ENCODE assay signal across 8 mouse cellular contexts in genomic region chr5:102055130-102055641, GRCm38 (mm10). TPM values are rescaled to one million over a fixed set of nuclear protein-coding genes. Genes with fewer than 3 reads are reported as not detected.
DNase-seq lines count a peak whose midpoint lies in the region; ATAC-seq lines count a peak whose summit lies in the region.
"Had no signal": no experiment of that assay in that cellular context is flagged by ENCODE, and none has a peak within 500 bp of the region (broad histone marks: within the 10 kb centered on the region; RNA-seq: fewer than 3 reads in every experiment).

No protein-coding gene starts in this region.

- peaks cover 22% of the 10 kb centered on the region for H3K4me1 ChIP-seq in midbrain, embryonic 15.5 days
- H3K4me1 ChIP-seq in midbrain, embryonic 10.5 days: peaks cover 18% of the 10 kb centered on the region
- peaks cover 18% of the 10 kb centered on the region for H3K4me1 ChIP-seq in forebrain, embryonic 15.5 days

- WGBS in midbrain, embryonic 15.5 days: 45% methylated on average over 3 of the region's 3 CpGs
- 58% methylated on average over 3 of the region's 3 CpGs for WGBS in midbrain, embryonic 10.5 days
- 25% methylated on average over 3 of the region's 3 CpGs for WGBS in forebrain, embryonic 15.5 days

- no peak overlapping the region for H3K9ac ChIP-seq in midbrain, embryonic 15.5 days
- no peak overlapping the region for H3K9ac ChIP-seq in forebrain, embryonic 15.5 days (replicated peaks)
- H3K9ac ChIP-seq: heart, embryonic 15.5 days had no signal

- no peaks in the 10 kb centered on the region for H3K27me3 ChIP-seq in midbrain, embryonic 15.5 days (replicated peaks)
- H3K27me3 ChIP-seq in midbrain, embryonic 10.5 days (ENCODE audit: low read depth, poor library complexity, severe bottlenecking): no peaks in the 10 kb centered on the region
- no peaks in the 10 kb centered on the region for H3K27me3 ChIP-seq in forebrain, embryonic 15.5 days
- H3K27me3 ChIP-seq: heart, embryonic 15.5 days had no signal

- H3K36me3 ChIP-seq in midbrain, embryonic 15.5 days (replicated peaks): no peaks in the 10 kb centered on the region
- H3K36me3 ChIP-seq in midbrain, embryonic 10.5 days: peaks cover 57% of the 10 kb centered on the region
- H3K36me3 ChIP-seq in forebrain, embryonic 15.5 days: no peaks in the 10 kb centered on the region
- H3K36me3 ChIP-seq: heart, embryonic 15.5 days had no signal

- H3K27ac ChIP-seq in midbrain, embryonic 15.5 days: no peak overlapping the region
- no peak overlapping the region for H3K27ac ChIP-seq in midbrain, embryonic 10.5 days (replicated peaks)
- H3K27ac ChIP-seq in forebrain, embryonic 15.5 days (replicated peaks): no peak overlapping the region
- H3K27ac ChIP-seq: heart, embryonic 15.5 days had no signal

- H3K4me3 ChIP-seq in midbrain, embryonic 15.5 days: no peak overlapping the region
- no peak overlapping the region for H3K4me3 ChIP-seq in midbrain, embryonic 10.5 days
- H3K4me3 ChIP-seq in forebrain, embryonic 15.5 days: no peak overlapping the region
- H3K4me3 ChIP-seq: heart, embryonic 15.5 days had no signal

- ATAC-seq in midbrain, embryonic 15.5 days (replicated peaks): peak; percentile 35; the same call in 1 of the 2 replicates
- peak; percentile 46; the same call in 1 of the 2 replicates for ATAC-seq in forebrain, embryonic 15.5 days (replicated peaks)

- no peak overlapping the region for H3K4me2 ChIP-seq in midbrain, embryonic 15.5 days
- H3K4me2 ChIP-seq in forebrain, embryonic 15.5 days (replicated peaks): no peak overlapping the region
- H3K4me2 ChIP-seq: heart, embryonic 15.5 days had no signal

- no peak for DNase-seq in midbrain, embryonic 10.5 days (ENCODE audit: low spot score)
- peak; percentile 52 for DNase-seq in kidney, postnatal 14 days
- peak; percentile 13 for DNase-seq in yolk sac, embryonic 10.5 days (ENCODE audit: low spot score)
- no peak for DNase-seq in natural killer cell, adult 2 months (ENCODE audit: low spot score in 2 of 2)
- DNase-seq in urinary bladder, postnatal 25 days (ENCODE audit: low spot score): no peak

- H3K9me3 ChIP-seq in midbrain, embryonic 15.5 days: no peaks in the 10 kb centered on the region
- no peaks in the 10 kb centered on the region for H3K9me3 ChIP-seq in midbrain, embryonic 10.5 days (replicated peaks)
- no peaks in the 10 kb centered on the region for H3K9me3 ChIP-seq in forebrain, embryonic 15.5 days
- H3K9me3 ChIP-seq: heart, embryonic 15.5 days had no signal

RNA-seq across cellular contexts. Expression of gene Wdfy3, which starts 14.5 kb away (rescaled TPM):
- polyA plus RNA-seq in midbrain, embryonic 15.5 days (2015; fragmentation: Nextera tagmentation; extraction: Ambion mirVana): 32.0 and 33.5 TPM in 2 replicates
- 18.2 and 22.7 TPM in 2 replicates for polyA plus RNA-seq in midbrain, embryonic 10.5 days (2016; fragmentation: Nextera tagmentation; extraction: Ambion mirVana)
- 26.2 and 26.3 TPM in 2 replicates for polyA plus RNA-seq in forebrain, embryonic 15.5 days (2015; fragmentation: Nextera tagmentation; extraction: Ambion mirVana)

Comparison
In these comparisons a context has a peak if more than half of its experiments do, and no peak if none do; other contexts are left out.
1. DNase-seq: peak in kidney, postnatal 14 days (single experiment) and yolk sac, embryonic 10.5 days (single experiment); none in midbrain, embryonic 10.5 days (single experiment), natural killer cell, adult 2 months (0 of 2) and urinary bladder, postnatal 25 days (single experiment).